Mouse (Mus musculus): ENCODE data around the gene Grin1. TPM values are rescaled to one million over a fixed set of nuclear protein-coding genes. Genes with fewer than 3 reads are reported as not detected.

The Grin1 gene
- total and polyA plus RNA-seq, 2 experiments from 2014 or later, result 71.5 to 146 TPM

GRCm38 (mm10) chr2:25326036-25326435, 7.0 kb upstream of the Grin1 start:
- Histone ChIP-seq H3K9ac (replicated peaks; ENCODE audit: low read length, poor library complexity, severe bottlenecking) (no peak overlapping the region), H3K27ac (ENCODE audit: low read depth, low read length) (no peak overlapping the region), H3K36me3 (ENCODE audit: insufficient read depth, low read length) (no peaks in the 10 kb centered on the region), H3K4me1 (ENCODE audit: insufficient read depth, low read length) (no peaks in the 10 kb centered on the region), H3K27me3 (ENCODE audit: insufficient read depth, low read length) (peaks cover 4% of the 10 kb centered on the region; the same call in 1 of the 2 replicates), H3K9me3 (ENCODE audit: low read length) (no peaks in the 10 kb centered on the region), H3K4me2 (ENCODE audit: low read depth, low read length, poor library complexity, severe bottlenecking) (no peak overlapping the region), H3K4me3 (ENCODE audit: low read depth, low read length) (no peak overlapping the region)
- no peak for DNase-seq (ENCODE audit: low spot score)
- TF ChIP-seq CTCF (IDR thresholded peaks at IDR 0.05), result no peak
- WGBS, result 82% methylated on average over 2 of the region's 2 CpGs
- no peak for ATAC-seq (ENCODE audit: low FRiP score)

- no peak for TF ChIP-seq CTCF (IDR thresholded peaks at IDR 0.05)
- DNase-seq (ENCODE audit: low spot score), result no peak
- Histone ChIP-seq H3K9me3 (ENCODE audit: low read length) (no peaks in the 10 kb centered on the region), H3K27ac (ENCODE audit: low read depth, low read length) (no peak overlapping the region), H3K4me1 (ENCODE audit: insufficient read depth, low read length) (0 out of 2 replicates have a peak, but pooled peaks cover 3% of the 10 kb centered on the region), H3K9ac (replicated peaks; ENCODE audit: low read length, poor library complexity, severe bottlenecking) (no peak overlapping the region), H3K36me3 (ENCODE audit: insufficient read depth, low read length) (peaks cover 6% of the 10 kb centered on the region; the same call in 1 of the 2 replicates), H3K4me3 (ENCODE audit: low read depth, low read length) (no peak overlapping the region), H3K27me3 (ENCODE audit: insufficient read depth, low read length) (peaks cover 4% of the 10 kb centered on the region; the same call in 1 of the 2 replicates), H3K4me2 (ENCODE audit: low read depth, low read length, poor library complexity, severe bottlenecking) (no peak overlapping the region)
- WGBS, result 34% methylated on average over 2 of the region's 2 CpGs
- no peak for ATAC-seq (ENCODE audit: low FRiP score)
Observed at GRCm38 (mm10) chr2:25320084-25320483, 1.1 kb upstream of the Grin1 start.

GRCm38 (mm10) chr2:25318119-25318966, 644 bp downstream of the Grin1 start:
- 5% methylated on average over 31 of the region's 31 CpGs for WGBS
- H3K4me1 ChIP-seq (ENCODE audit: insufficient read depth, low read length), result 0 out of 2 replicates have a peak, but pooled peaks cover 3% of the 10 kb centered on the region
- TF ChIP-seq CTCF (IDR thresholded peaks at IDR 0.05), result no peak
- H3K36me3 ChIP-seq (ENCODE audit: insufficient read depth, low read length), result peaks cover 13% of the 10 kb centered on the region
- peak; percentile 70 for ATAC-seq (ENCODE audit: low FRiP score)
- H3K9ac ChIP-seq (replicated peaks; ENCODE audit: low read length, poor library complexity, severe bottlenecking), result peak overlapping the region; percentile 87
- no peaks in the 10 kb centered on the region for H3K9me3 ChIP-seq (ENCODE audit: low read length)
- peak; percentile 42 for DNase-seq (ENCODE audit: low spot score)
- peak overlapping the region; percentile 64 for H3K4me2 ChIP-seq (ENCODE audit: low read depth, low read length, poor library complexity, severe bottlenecking)
- H3K4me3 ChIP-seq (ENCODE audit: low read depth, low read length), result peak overlapping the region; percentile 69
- peak overlapping the region; percentile 81 for H3K27ac ChIP-seq (ENCODE audit: low read depth, low read length)
- H3K27me3 ChIP-seq (ENCODE audit: insufficient read depth, low read length), result peaks cover 14% of the 10 kb centered on the region

GRCm38 (mm10) chr2:25311491-25311891, 7.5 kb downstream of the Grin1 start:
- Histone ChIP-seq H3K27ac (ENCODE audit: low read depth, low read length) (no peak overlapping the region), H3K4me2 (ENCODE audit: low read depth, low read length, poor library complexity, severe bottlenecking) (no peak overlapping the region), H3K36me3 (ENCODE audit: insufficient read depth, low read length) (peaks cover 53% of the 10 kb centered on the region), H3K4me1 (ENCODE audit: insufficient read depth, low read length) (no peaks in the 10 kb centered on the region), H3K9ac (replicated peaks; ENCODE audit: low read length, poor library complexity, severe bottlenecking) (no peak overlapping the region), H3K27me3 (ENCODE audit: insufficient read depth, low read length) (peaks cover 38% of the 10 kb centered on the region), H3K4me3 (ENCODE audit: low read depth, low read length) (no peak overlapping the region), H3K9me3 (ENCODE audit: low read length) (no peaks in the 10 kb centered on the region)
- WGBS, result 16% methylated on average over 11 of the region's 11 CpGs
- no peak for TF ChIP-seq CTCF (IDR thresholded peaks at IDR 0.05)
- no peak for ATAC-seq (ENCODE audit: low FRiP score)
- no peak for DNase-seq (ENCODE audit: low spot score)

GRCm38 (mm10) chr2:25310969-25311368, 8.0 kb downstream of the Grin1 start:
- Histone ChIP-seq H3K27ac (ENCODE audit: low read depth, low read length) (no peak overlapping the region), H3K27me3 (ENCODE audit: insufficient read depth, low read length) (peaks cover 38% of the 10 kb centered on the region), H3K36me3 (ENCODE audit: insufficient read depth, low read length) (peaks cover 52% of the 10 kb centered on the region), H3K9me3 (ENCODE audit: low read length) (no peaks in the 10 kb centered on the region), H3K9ac (replicated peaks; ENCODE audit: low read length, poor library complexity, severe bottlenecking) (no peak overlapping the region), H3K4me1 (ENCODE audit: insufficient read depth, low read length) (no peaks in the 10 kb centered on the region), H3K4me2 (ENCODE audit: low read depth, low read length, poor library complexity, severe bottlenecking) (no peak overlapping the region), H3K4me3 (ENCODE audit: low read depth, low read length) (no peak overlapping the region)
- WGBS, result 14% methylated on average over 22 of the region's 22 CpGs
- TF ChIP-seq CTCF (IDR thresholded peaks at IDR 0.05), result no peak
- ATAC-seq (ENCODE audit: low FRiP score) (no peak), DNase-seq (ENCODE audit: low spot score) (no peak)

- no peak overlapping the region for H3K27ac ChIP-seq (ENCODE audit: low read depth, low read length)
- TF ChIP-seq CTCF (IDR thresholded peaks at IDR 0.05), result no peak
- H3K9me3 ChIP-seq (ENCODE audit: low read length), result no peaks in the 10 kb centered on the region
- H3K9ac ChIP-seq (replicated peaks; ENCODE audit: low read length, poor library complexity, severe bottlenecking), result no peak overlapping the region
- no peak overlapping the region for H3K4me3 ChIP-seq (ENCODE audit: low read depth, low read length)
- ATAC-seq (ENCODE audit: low FRiP score) (no peak), DNase-seq (ENCODE audit: low spot score) (no peak)
- H3K4me2 ChIP-seq (ENCODE audit: low read depth, low read length, poor library complexity, severe bottlenecking), result no peak overlapping the region
- H3K36me3 ChIP-seq (ENCODE audit: insufficient read depth, low read length), result peaks cover 50% of the 10 kb centered on the region
- no peaks in the 10 kb centered on the region for H3K4me1 ChIP-seq (ENCODE audit: insufficient read depth, low read length)
- WGBS, result 64% methylated on average over 10 of the region's 10 CpGs
- H3K27me3 ChIP-seq (ENCODE audit: insufficient read depth, low read length), result peaks cover 38% of the 10 kb centered on the region
Observed at GRCm38 (mm10) chr2:25310180-25310579, 8.8 kb downstream of the Grin1 start.
